Mouse (Mus musculus) stomach, embryonic 16.5 days (tissue): ENCODE data around the gene Mcfd2. TPM values are rescaled to one million over a fixed set of nuclear protein-coding genes. Genes with fewer than 3 reads are reported as not detected.
A peak's percentile ranks its signal among the peaks of the same experiment; 100 is the strongest.

Source experiments
- ATAC-seq: fragments of 200-750 bp; cut with Nextera tagmentation; 2 replicates; pipeline ENCODE4 v1.8.0; 2017; ENCODE audit warnings: moderate number of reproducible peaks, moderate TSS enrichment; ENCODE audit not compliant: insufficient read depth, low FRiP score
- H3K27ac ChIP-seq: fragments of 300-500 bp; sonication (generic); 2 replicates; pipeline ENCODE4 v1.5.1; 2014; ENCODE audit warnings: low read length
- H3K27me3 ChIP-seq: fragments of 300-500 bp; sonication (generic); 2 replicates; pipeline ENCODE4 v1.6.1; 2014; ENCODE audit warnings: low read length, control low read depth, mixed read lengths; ENCODE audit not compliant: control insufficient read depth, insufficient read depth
- H3K36me3 ChIP-seq: fragments of 300-500 bp; sonication (generic); 2 replicates; pipeline ENCODE4 v1.6.1; 2014; ENCODE audit warnings: low read length; ENCODE audit not compliant: control insufficient read depth, insufficient read depth
- H3K4me1 ChIP-seq: fragments of 300-500 bp; sonication (generic); 2 replicates; pipeline ENCODE4 v1.6.1; 2014; ENCODE audit warnings: low read length, control low read depth, mixed read lengths; ENCODE audit not compliant: control insufficient read depth, insufficient read depth
- H3K4me2 ChIP-seq: fragments of 300-500 bp; sonication (generic); 2 replicates; pipeline ENCODE4 v1.6.1; 2014; ENCODE audit warnings: low read depth, low read length, mixed read lengths
- H3K4me3 ChIP-seq: fragments of 300-500 bp; sonication (generic); replicated peaks from 2 replicates; pipeline ENCODE4 v1.5.1; 2014; ENCODE audit warnings: mild to moderate bottlenecking, low read length
- H3K9ac ChIP-seq: fragments of 300-500 bp; sonication (generic); 2 replicates; pipeline ENCODE4 v1.6.1; 2014; ENCODE audit warnings: low read length
- H3K9me3 ChIP-seq: fragments of 300-500 bp; sonication (generic); replicated peaks from 2 replicates; pipeline ENCODE4 v1.6.1; 2016; ENCODE audit warnings: low read length, control low read depth; ENCODE audit not compliant: control insufficient read depth
- WGBS: fragments of 180-500 bp; shearing (Covaris S2); extraction: QIAGEN DNeasy Blood & Tissue Kit; methylation state at CpG from one replicate; pipeline ENCODE4 v1.1.7; 2014; 5-methylcytosine and 5-hydroxymethylcytosine counted together
- polyA plus RNA-seq: library from polyadenylated mRNA; unstranded; fragments of >200 nt; fragmentation: Nextera tagmentation; extraction: Ambion mirVana; gene quantifications from 2 replicates; pipeline ENCODE4 v1.2.1, GENCODE M21; 2015

The Mcfd2 gene
- polyA plus RNA-seq: 132 and 136 TPM in 2 replicates

GRCm38 (mm10) chr17:87265792-87266186, at the start of gene Mcfd2:
Mcfd2 (minus strand) TSS chr17:87265935.
- no peaks in the 10 kb centered on the region for H3K27me3 ChIP-seq
- no peaks in the 10 kb centered on the region for H3K36me3 ChIP-seq
- peak; percentile 97 for ATAC-seq
- H3K27ac ChIP-seq: peak within 1 kb of the TSS; percentile 72
- peak within 1 kb of the TSS; percentile 65 for H3K4me3 ChIP-seq
- H3K4me1 ChIP-seq: peaks cover 10% of the 10 kb centered on the region
- peak within 1 kb of the TSS; percentile 85 for H3K4me2 ChIP-seq
- under 1% methylated on average over 41 of the region's 41 CpGs for WGBS
- H3K9ac ChIP-seq: peak within 1 kb of the TSS; percentile 84
- 0 out of 2 replicates have a peak, but pooled peaks cover 3% of the 10 kb centered on the region for H3K9me3 ChIP-seq

GRCm38 (mm10) chr17:87315021-87315531, 49.3 kb upstream of the Mcfd2 start:
- peak; percentile 61; the same call in 1 of the 2 replicates for ATAC-seq
- H3K4me2 ChIP-seq: peak overlapping the region; percentile 32; the same call in 1 of the 2 replicates
- no peak overlapping the region for H3K4me3 ChIP-seq
- H3K9me3 ChIP-seq: no peaks in the 10 kb centered on the region
- peak overlapping the region; percentile 14; the same call in 1 of the 2 replicates for H3K27ac ChIP-seq
- peak overlapping the region; percentile 46; the same call in 1 of the 2 replicates for H3K9ac ChIP-seq
- peaks cover 24% of the 10 kb centered on the region for H3K4me1 ChIP-seq
- no peaks in the 10 kb centered on the region for H3K36me3 ChIP-seq
- WGBS: 7% methylated on average over 9 of the region's 9 CpGs
- H3K27me3 ChIP-seq: no peaks in the 10 kb centered on the region

- Histone ChIP-seq H3K9me3 (no peaks in the 10 kb centered on the region), H3K4me3 (no peak overlapping the region), H3K9ac (no peak overlapping the region), H3K4me1 (peaks cover 24% of the 10 kb centered on the region), H3K4me2 (0 out of 2 replicates have a peak overlapping the region, but pooled peaks have one; percentile 32), H3K27me3 (no peaks in the 10 kb centered on the region), H3K36me3 (no peaks in the 10 kb centered on the region), H3K27ac (peak overlapping the region; percentile 14; the same call in 1 of the 2 replicates)
- 56% methylated on average over 5 of the region's 5 CpGs for WGBS
- peak; percentile 23; the same call in 1 of the 2 replicates for ATAC-seq
Observed at GRCm38 (mm10) chr17:87314530-87314946, 48.8 kb upstream of the Mcfd2 start.

- Histone ChIP-seq H3K9ac (no peak overlapping the region), H3K27ac (no peak overlapping the region), H3K4me2 (no peak overlapping the region), H3K9me3 (no peaks in the 10 kb centered on the region), H3K4me1 (peaks cover 26% of the 10 kb centered on the region), H3K27me3 (no peaks in the 10 kb centered on the region), H3K4me3 (no peak overlapping the region), H3K36me3 (no peaks in the 10 kb centered on the region)
- 75% methylated on average over 8 of the region's 8 CpGs for WGBS
- no peak for ATAC-seq
Observed at GRCm38 (mm10) chr17:87314121-87314520, 48.4 kb upstream of the Mcfd2 start.

GRCm38 (mm10) chr17:87312924-87313870, 47.5 kb upstream of the Mcfd2 start:
- peak overlapping the region; percentile 67 for H3K27ac ChIP-seq
- H3K4me2 ChIP-seq: peak overlapping the region; percentile 25; the same call in 1 of the 2 replicates

DNA sequence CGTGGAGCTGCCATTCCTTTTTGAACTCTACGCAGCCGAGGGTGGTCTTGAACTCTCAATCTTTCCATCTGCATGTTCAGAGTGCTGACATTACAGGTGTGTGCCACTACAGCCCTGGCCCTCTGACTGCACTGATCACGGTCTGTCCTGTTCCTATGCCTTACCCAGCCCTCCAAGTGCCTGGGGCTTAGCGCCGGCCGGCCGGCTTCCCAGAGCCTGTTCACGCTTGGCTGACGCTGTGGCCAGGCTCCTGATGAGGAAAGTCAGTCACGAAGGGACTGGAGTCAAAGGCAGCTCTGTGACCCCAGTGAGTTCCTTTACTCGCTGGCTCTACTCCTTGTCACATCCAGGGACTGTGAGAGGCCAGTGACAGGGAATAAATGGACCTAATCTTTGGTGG, 46.6 kb upstream of the Mcfd2 start:
- WGBS: 70% methylated on average over 12 of the region's 12 CpGs
- Histone ChIP-seq H3K4me3 (no peak overlapping the region), H3K4me1 (peaks cover 28% of the 10 kb centered on the region), H3K27ac (peak overlapping the region; percentile 26; the same call in 1 of the 2 replicates), H3K9me3 (no peaks in the 10 kb centered on the region), H3K4me2 (no peak overlapping the region), H3K27me3 (no peaks in the 10 kb centered on the region), H3K36me3 (no peaks in the 10 kb centered on the region), H3K9ac (no peak overlapping the region)
- no peak for ATAC-seq

More at GRCm38 (mm10) chr17:87312924-87313870, 47.5 kb upstream of the Mcfd2 start:
- Histone ChIP-seq H3K36me3 (no peaks in the 10 kb centered on the region), H3K4me1 (peaks cover 28% of the 10 kb centered on the region), H3K9ac (peak overlapping the region; percentile 58), H3K9me3 (no peaks in the 10 kb centered on the region), H3K27me3 (no peaks in the 10 kb centered on the region), H3K4me3 (no peak overlapping the region)
- ATAC-seq: no peak; the same call in 1 of the 2 replicates
- WGBS: 35% methylated on average over 18 of the region's 18 CpGs

- Histone ChIP-seq H3K4me2 (no peak overlapping the region), H3K27me3 (no peaks in the 10 kb centered on the region), H3K9ac (no peak overlapping the region), H3K9me3 (no peaks in the 10 kb centered on the region), H3K36me3 (no peaks in the 10 kb centered on the region), H3K27ac (no peak overlapping the region), H3K4me1 (peaks cover 27% of the 10 kb centered on the region), H3K4me3 (no peak overlapping the region)
- 90% methylated on average over 7 of the region's 7 CpGs for WGBS
- ATAC-seq: no peak
Observed at GRCm38 (mm10) chr17:87310497-87310896, 44.8 kb upstream of the Mcfd2 start.

GRCm38 (mm10) chr17:87309073-87309788, 43.5 kb upstream of the Mcfd2 start:
- Histone ChIP-seq H3K27me3 (no peaks in the 10 kb centered on the region), H3K36me3 (no peaks in the 10 kb centered on the region), H3K4me2 (no peak overlapping the region), H3K4me1 (peaks cover 19% of the 10 kb centered on the region), H3K9me3 (no peaks in the 10 kb centered on the region), H3K4me3 (no peak overlapping the region), H3K27ac (peak overlapping the region; percentile 44; the same call in 1 of the 2 replicates), H3K9ac (no peak overlapping the region)
- 70% methylated on average over 12 of the region's 12 CpGs for WGBS
- ATAC-seq: no peak
